Mouse (Mus musculus): ENCODE results near the gene Card6. TPM values are rescaled to one million over a fixed set of nuclear protein-coding genes. Genes with fewer than 3 reads are reported as not detected.
A peak's percentile ranks its signal among the peaks of the same experiment; 100 is the strongest.

Card6 gene
- polyA plus RNA-seq, 2 experiments, result 0.57 to 0.74 TPM

- DNase-seq (ENCODE audit: low read depth in 3 of 3, low spot score in 3 of 3), result no peak
- H3K4me1 ChIP-seq (replicated peaks; ENCODE audit: control insufficient read depth in 2 of 2, insufficient read depth in 2 of 2, low read length in 1 of 2), result peaks cover 0 to 3% of the 10 kb centered on the region in 2 experiments
- no peak overlapping the region for H3K4me3 ChIP-seq (ENCODE audit: insufficient read depth in 1 of 2, low read depth in 2 of 2, low read length in 2 of 2)
Observed at GRCm38 (mm10) chr15:5105891-5106290, 2.4 kb downstream of the Card6 start.

GRCm38 (mm10) chr15:5102312-5102711 lies 6.0 kb downstream of the Card6 start:
- H3K27ac ChIP-seq, result no peak overlapping the region
- ATAC-seq (ENCODE audit: insufficient read depth) (no peak), DNase-seq (ENCODE audit: low read depth in 3 of 3, low spot score in 3 of 3) (no peak)
- WGBS (ENCODE audit: insufficient replicate concordance), result 71% methylated on average over 4 of the region's 4 CpGs
- H3K36me3 ChIP-seq (replicated peaks; ENCODE audit: control insufficient read depth, insufficient read depth, low read depth), result no peaks in the 10 kb centered on the region
- TF ChIP-seq CTCF (IDR thresholded peaks at IDR 0.05; ENCODE audit: low read depth) (no peak; the same call in 1 of the 2 replicates), EP300 (IDR thresholded peaks at IDR 0.05; ENCODE audit: low read depth) (no peak)
- H3K4me2 ChIP-seq (ENCODE audit: low read depth), result no peak overlapping the region
- no peak overlapping the region for H3K4me3 ChIP-seq (ENCODE audit: insufficient read depth in 1 of 2, low read depth in 2 of 2, low read length in 2 of 2)
- no peaks in the 10 kb centered on the region for H3K9me3 ChIP-seq (ENCODE audit: control insufficient read depth, low read length)
- H3K4me1 ChIP-seq (replicated peaks; ENCODE audit: control insufficient read depth in 2 of 2, insufficient read depth in 2 of 2, low read length in 1 of 2), result peaks cover 6 to 9% of the 10 kb centered on the region in 2 experiments; a peak in 2 of 4 replicates
- H3K9ac ChIP-seq (replicated peaks), result no peak overlapping the region
- H3K27me3 ChIP-seq (ENCODE audit: control insufficient read depth, insufficient read depth, low read length), result no peaks in the 10 kb centered on the region

More at GRCm38 (mm10) chr15:5105891-5106290, 2.4 kb downstream of the Card6 start:
- TF ChIP-seq CTCF (IDR thresholded peaks at IDR 0.05; ENCODE audit: low read depth) (no peak), EP300 (IDR thresholded peaks at IDR 0.05; ENCODE audit: low read depth) (no peak)
- no peak overlapping the region for H3K9ac ChIP-seq (replicated peaks)
- no peaks in the 10 kb centered on the region for H3K9me3 ChIP-seq (ENCODE audit: control insufficient read depth, low read length)
- WGBS (ENCODE audit: insufficient replicate concordance), result 66% methylated on average over 6 of the region's 6 CpGs
- peaks cover 7% of the 10 kb centered on the region for H3K27me3 ChIP-seq (ENCODE audit: control insufficient read depth, insufficient read depth, low read length)
- H3K36me3 ChIP-seq (replicated peaks; ENCODE audit: control insufficient read depth, insufficient read depth, low read depth), result no peaks in the 10 kb centered on the region
- ATAC-seq (ENCODE audit: insufficient read depth), result no peak
- no peak overlapping the region for H3K27ac ChIP-seq
- H3K4me2 ChIP-seq (ENCODE audit: low read depth), result no peak overlapping the region

- DNase-seq (ENCODE audit: low read depth in 3 of 3, low spot score in 3 of 3), result no peak
- TF ChIP-seq EP300 (IDR thresholded peaks at IDR 0.05; ENCODE audit: low read depth) (peak; percentile 70), CTCF (IDR thresholded peaks at IDR 0.05; ENCODE audit: low read depth) (no peak)
- ATAC-seq (ENCODE audit: insufficient read depth), result peak; percentile 75
- Histone ChIP-seq H3K4me2 (ENCODE audit: low read depth) (no peak overlapping the region), H3K27ac (no peak overlapping the region), H3K27me3 (ENCODE audit: control insufficient read depth, insufficient read depth, low read length) (no peaks in the 10 kb centered on the region), H3K4me3 (ENCODE audit: insufficient read depth in 1 of 2, low read depth in 2 of 2, low read length in 2 of 2) (no peak overlapping the region), H3K36me3 (replicated peaks; ENCODE audit: control insufficient read depth, insufficient read depth, low read depth) (no peaks in the 10 kb centered on the region), H3K9me3 (ENCODE audit: control insufficient read depth, low read length) (no peaks in the 10 kb centered on the region), H3K4me1 (replicated peaks; ENCODE audit: control insufficient read depth in 2 of 2, insufficient read depth in 2 of 2, low read length in 1 of 2) (peaks cover 6 to 9% of the 10 kb centered on the region in 2 experiments; a peak in 2 of 4 replicates), H3K9ac (replicated peaks) (no peak overlapping the region)
- 15% methylated on average over 1 of the region's 1 CpGs for WGBS (ENCODE audit: insufficient replicate concordance)
Observed at GRCm38 (mm10) chr15:5097376-5097775, 11.0 kb downstream of the Card6 start.

GRCm38 (mm10) chr15:5095534-5096301 lies 12.6 kb downstream of the Card6 start:
- WGBS (ENCODE audit: insufficient replicate concordance), result 55% methylated on average over 11 of the region's 11 CpGs
- DNase-seq (ENCODE audit: low read depth in 3 of 3, low spot score in 3 of 3) (no peak), ATAC-seq (ENCODE audit: insufficient read depth) (no peak)
- no peak overlapping the region for H3K9ac ChIP-seq (replicated peaks)
- peaks cover 6 to 9% of the 10 kb centered on the region in 2 experiments; a peak in 2 of 4 replicates for H3K4me1 ChIP-seq (replicated peaks; ENCODE audit: control insufficient read depth in 2 of 2, insufficient read depth in 2 of 2, low read length in 1 of 2)
- H3K27ac ChIP-seq, result no peak overlapping the region
- no peaks in the 10 kb centered on the region for H3K9me3 ChIP-seq (ENCODE audit: control insufficient read depth, low read length)
- H3K4me2 ChIP-seq (ENCODE audit: low read depth), result no peak overlapping the region
- H3K4me3 ChIP-seq (ENCODE audit: insufficient read depth in 1 of 2, low read depth in 2 of 2, low read length in 2 of 2), result no peak overlapping the region
- H3K27me3 ChIP-seq (ENCODE audit: control insufficient read depth, insufficient read depth, low read length), result no peaks in the 10 kb centered on the region
- no peak for TF ChIP-seq EP300 (IDR thresholded peaks at IDR 0.05; ENCODE audit: low read depth)
- TF ChIP-seq CTCF (IDR thresholded peaks at IDR 0.05; ENCODE audit: low read depth), result no peak
- H3K36me3 ChIP-seq (replicated peaks; ENCODE audit: control insufficient read depth, insufficient read depth, low read depth), result no peaks in the 10 kb centered on the region

GRCm38 (mm10) chr15:5090131-5090530 lies 18.2 kb downstream of the Card6 start:
- H3K4me1 ChIP-seq (replicated peaks; ENCODE audit: control insufficient read depth in 2 of 2, insufficient read depth in 2 of 2, low read length in 1 of 2), result no peaks in the 10 kb centered on the region
- ATAC-seq (ENCODE audit: insufficient read depth), result no peak
- WGBS (ENCODE audit: insufficient replicate concordance), result 78% methylated on average over 10 of the region's 10 CpGs

More at GRCm38 (mm10) chr15:5090131-5090530, 18.2 kb downstream of the Card6 start:
- H3K27ac ChIP-seq, result no peak overlapping the region
- no peaks in the 10 kb centered on the region for H3K9me3 ChIP-seq (ENCODE audit: control insufficient read depth, low read length)
- no peaks in the 10 kb centered on the region for H3K36me3 ChIP-seq (replicated peaks; ENCODE audit: control insufficient read depth, insufficient read depth, low read depth)
- no peak overlapping the region for H3K9ac ChIP-seq (replicated peaks)
- TF ChIP-seq CTCF (IDR thresholded peaks at IDR 0.05; ENCODE audit: low read depth) (no peak), EP300 (IDR thresholded peaks at IDR 0.05; ENCODE audit: low read depth) (no peak)
- DNase-seq (ENCODE audit: low read depth in 3 of 3, low spot score in 3 of 3), result no peak
- H3K27me3 ChIP-seq (ENCODE audit: control insufficient read depth, insufficient read depth, low read length), result no peaks in the 10 kb centered on the region
- H3K4me3 ChIP-seq (ENCODE audit: insufficient read depth in 1 of 2, low read depth in 2 of 2, low read length in 2 of 2), result no peak overlapping the region
- no peak overlapping the region for H3K4me2 ChIP-seq (ENCODE audit: low read depth)
